Mouse (Mus musculus) G1E (cell line): ENCODE measurements around the gene Fbn1.
"Not testable (repeated sequence)": the region's sequence is repeated elsewhere in the genome, so short reads cannot be mapped to it uniquely, and the experiment has no call there.

Experiments
- CTCF ChIP-seq: IDR thresholded peaks from 2 replicates; pipeline ENCODE4 v1.5.1; 2012; ENCODE audit warnings: low read depth, low read length, inconsistent platforms, mixed read lengths
- GATA1 ChIP-seq: IDR thresholded peaks from 2 replicates; pipeline ENCODE4 v1.6.1; 2012; ENCODE audit warnings: borderline replicate concordance, low read length, inconsistent platforms, mixed read lengths
- GATA2 ChIP-seq: IDR thresholded peaks from 2 replicates; pipeline ENCODE4 v1.6.1; 2012; ENCODE audit warnings: low read depth, low read length, inconsistent platforms, borderline replicate concordance
- POLR2AphosphoS5 ChIP-seq: IDR thresholded peaks from 2 replicates; pipeline ENCODE4 v1.6.1; 2012; ENCODE audit warnings: low read depth, low read length, inconsistent platforms; ENCODE audit not compliant: insufficient replicate concordance
- TAL1 ChIP-seq: conservative IDR thresholded peaks from 2 replicates; pipeline ENCODE4 v1.6.1; 2012; ENCODE audit warnings: low read depth, low read length, inconsistent platforms, mixed read lengths

DNA sequence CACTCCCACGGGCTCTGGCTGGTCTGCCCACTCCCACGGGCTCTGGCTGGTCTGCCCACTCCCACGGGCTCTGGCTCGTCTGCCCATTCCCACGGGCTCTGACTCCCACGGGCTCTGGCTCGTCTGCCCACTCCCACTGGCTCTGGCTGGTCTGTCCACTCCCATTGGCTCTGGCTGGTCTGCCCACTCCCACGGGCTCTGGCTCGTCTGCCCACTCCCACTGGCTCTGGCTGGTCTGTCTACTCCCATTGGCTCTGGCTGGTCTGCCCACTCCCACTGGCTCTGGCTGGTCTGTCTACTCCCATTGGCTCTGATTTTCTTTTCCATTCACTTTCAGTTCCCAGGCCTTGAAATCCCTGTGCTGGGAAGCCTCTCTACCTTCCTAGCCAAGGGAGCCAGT, 227.8 kb downstream of the Fbn1 start:
- TF ChIP-seq TAL1, CTCF, POLR2AphosphoS5, GATA1, GATA2: not testable (repeated sequence)
